Mouse (Mus musculus) left cerebral cortex, adult 2 months (tissue): Measurements from ENCODE around the gene Btn1a1. TPM values are rescaled to one million over a fixed set of nuclear protein-coding genes. Genes with fewer than 3 reads are reported as not detected.

Experiments used
- DNase-seq, 2 experiments: peaks; one replicate each; pipeline ENCODE4 v3.0.0; 2021 to 2022; ENCODE audit warnings: low spot score in 2 of 2, mixed read lengths in 1 of 2; ENCODE audit errors: extremely low spot score in 1 of 2
- H3K27ac ChIP-seq: fragments of 200-600 bp; 2 replicates; pipeline ENCODE4 v1.8.1; 2022
- H3K4me3 ChIP-seq: fragments of 200-600 bp; 2 replicates; pipeline ENCODE4 v1.8.1; 2022
- CTCF ChIP-seq: fragments of 200-600 bp; IDR thresholded peaks from 2 replicates; pipeline ENCODE4 v1.8.1; 2022; ENCODE audit warnings: antibody characterized with exemption, mild to moderate bottlenecking, moderate library complexity
- intact Hi-C: fragments of 180-260 bp; cut with DNase I; formaldehyde crosslinking; loops from one replicate; pipeline ENCODE4 v1.15.1; 2025
- total RNA-seq, 2 experiments: library from RNA; stranded (reverse); gene quantifications; 2 replicates each; pipeline ENCODE4 v1.2.3; 2021

Gene Btn1a1
- total RNA-seq, 2 experiments from 2014 or later, result not detected

GRCm38 (mm10) chr13:23427401-23427910 lies 38.2 kb downstream of the Btn1a1 start:
- Histone ChIP-seq H3K27ac (no peak overlapping the region), H3K4me3 (no peak overlapping the region)
- DNase-seq, result no peak
- intact Hi-C loops, result no loop called here
- no peak for TF ChIP-seq CTCF

GRCm38 (mm10) chr13:23426922-23427321 lies 38.8 kb downstream of the Btn1a1 start:
- no peak for TF ChIP-seq CTCF
- intact Hi-C loops, result no loop called here
- no peak overlapping the region for H3K27ac ChIP-seq
- DNase-seq, result peak in 1 of 2 experiments; percentile 48
- no peak overlapping the region for H3K4me3 ChIP-seq

- TF ChIP-seq CTCF, result no peak
- DNase-seq, result peak; percentile 42 to 53
- intact Hi-C loops, result no loop called here
- no peak overlapping the region for H3K27ac ChIP-seq
- H3K4me3 ChIP-seq, result no peak overlapping the region
Measured at GRCm38 (mm10) chr13:23426335-23426734, 39.4 kb downstream of the Btn1a1 start.

GRCm38 (mm10) chr13:23425505-23425904 lies 40.2 kb downstream of the Btn1a1 start:
- TF ChIP-seq CTCF, result no peak
- Histone ChIP-seq H3K27ac (no peak overlapping the region), H3K4me3 (no peak overlapping the region)
- DNase-seq, result peak; percentile 61 to 77
- intact Hi-C loops, result no loop called here

- TF ChIP-seq CTCF, result peak; percentile 97
- intact Hi-C loops, result loop anchor here (1.0 to 5.0 kb wide), 3 partner anchors 100 to 338 kb away; partner anchors contain the start of genes Hist1h1a, Hist1h3a and Hist1h4a
- H3K4me3 ChIP-seq, result peak overlapping the region; percentile 84
- H3K27ac ChIP-seq, result peak overlapping the region; percentile 67
- peak; percentile 86 to 89 for DNase-seq
Measured at GRCm38 (mm10) chr13:23424494-23425325, 41.0 kb downstream of the Btn1a1 start.

- peak overlapping the region; percentile 58; the same call in 1 of the 2 replicates for H3K27ac ChIP-seq
- intact Hi-C loops, result loop anchor here (1.0 to 5.0 kb wide), 3 partner anchors 100 to 338 kb away; partner anchors contain the start of genes Hist1h1a, Hist1h3a and Hist1h4a
- H3K4me3 ChIP-seq, result peak overlapping the region; percentile 84
- TF ChIP-seq CTCF, result no peak
- DNase-seq, result no peak
Measured at GRCm38 (mm10) chr13:23424052-23424380, 41.7 kb downstream of the Btn1a1 start.

GRCm38 (mm10) chr13:23423286-23424051 lies 42.2 kb downstream of the Btn1a1 start, which contains the start of gene Abt1:
Gene Abt1, minus strand, starts transcription at chr13:23423866.
- H3K4me3 ChIP-seq, result peak within 1 kb of the TSS; percentile 84

GRCm38 (mm10) chr13:23422351-23422750 lies 43.4 kb downstream of the Btn1a1 start:
- no peak overlapping the region for H3K4me3 ChIP-seq
- intact Hi-C loops, result loop anchor here (5.0 kb wide), 2 partner anchors 175 to 340 kb away; partner anchors contain the start of genes Hist1h1a, Hist1h3a and Hist1h4a
- no peak for TF ChIP-seq CTCF
- no peak overlapping the region for H3K27ac ChIP-seq
- no peak for DNase-seq

More at GRCm38 (mm10) chr13:23423286-23424051, 42.2 kb downstream of the Btn1a1 start, which contains the start of gene Abt1:
- H3K27ac ChIP-seq, result peak within 1 kb of the TSS; percentile 84
- intact Hi-C loops, result loop anchor here (1.0 to 5.0 kb wide), 3 partner anchors 101 to 339 kb away; partner anchors contain the start of genes Hist1h1a, Hist1h3a and Hist1h4a
- DNase-seq, result peak; percentile 94 to 98
- no peak; the same call in 1 of the 2 replicates for TF ChIP-seq CTCF

- peak; percentile 73 to 82 for DNase-seq
- intact Hi-C loops, result loop anchor here (1.0 to 5.0 kb wide), 3 partner anchors 12 to 1703 kb away; no protein-coding TSS in a partner anchor
- Histone ChIP-seq H3K27ac (no peak overlapping the region; the same call in 1 of the 2 replicates), H3K4me3 (peak overlapping the region; percentile 51)
- TF ChIP-seq CTCF, result no peak
Measured at GRCm38 (mm10) chr13:23412630-23413521, 52.8 kb downstream of the Btn1a1 start.

GRCm38 (mm10) chr13:23412211-23412629 lies 53.5 kb downstream of the Btn1a1 start:
- TF ChIP-seq CTCF, result no peak
- peak overlapping the region; percentile 51 for H3K4me3 ChIP-seq
- peak in 1 of 2 experiments; percentile 63 for DNase-seq
- intact Hi-C loops, result loop anchor here (1.0 to 5.0 kb wide), 3 partner anchors 11 to 1702 kb away; no protein-coding TSS in a partner anchor
- H3K27ac ChIP-seq, result no peak overlapping the region; the same call in 1 of the 2 replicates
